Mouse (Mus musculus) heart, embryonic 11.5 days (tissue): ENCODE data around the gene Ppp1r13b. TPM values are rescaled to one million over a fixed set of nuclear protein-coding genes. Genes with fewer than 3 reads are reported as not detected.

Experiments
- polyA plus RNA-seq: library from polyadenylated mRNA; unstranded; fragments of >200 nt; fragmentation: Nextera tagmentation; extraction: Ambion mirVana; gene quantifications from 2 replicates; pipeline ENCODE4 v1.2.1, GENCODE M21; 2014

Gene Ppp1r13b
- polyA plus RNA-seq, 1 experiment from 2014 or later: 16.5 TPM

Other genes with a start within 250 kb of the Ppp1r13b start
- 454 and 458 TPM in 2 replicates for gene Ckb, start 235.8 kb downstream of the Ppp1r13b start, polyA plus RNA-seq
- 3.4 and 4.6 TPM in 2 replicates for gene Trmt61a, start 230.0 kb downstream of the Ppp1r13b start, polyA plus RNA-seq
- gene Bag5, start 194.9 kb downstream of the Ppp1r13b start, polyA plus RNA-seq: 41.8 and 42.8 TPM in 2 replicates
- 50.0 and 51.3 TPM in 2 replicates for gene Apopt1, start 194.8 kb downstream of the Ppp1r13b start, polyA plus RNA-seq
- 94.9 and 101 TPM in 2 replicates for gene Klc1, start 149.3 kb downstream of the Ppp1r13b start, polyA plus RNA-seq
- 7.9 and 8.8 TPM in 2 replicates for gene Xrcc3, start 94.2 kb downstream of the Ppp1r13b start, polyA plus RNA-seq
- 83.3 and 93.7 TPM in 2 replicates for gene Zfyve21, start 93.9 kb downstream of the Ppp1r13b start, polyA plus RNA-seq
- gene Atp5mpl, start 58.9 kb upstream of the Ppp1r13b start, polyA plus RNA-seq: 1,282 and 1,314 TPM in 2 replicates
- gene Tdrd9, start 63.4 kb upstream of the Ppp1r13b start, polyA plus RNA-seq: 0.23 and 0.31 TPM in 2 replicates
- gene Rd3l, start 73.2 kb upstream of the Ppp1r13b start, polyA plus RNA-seq: 1.2 and 1.5 TPM in 2 replicates
- gene Aspg, start 198.6 kb upstream of the Ppp1r13b start, polyA plus RNA-seq: 0.56 and 1.4 TPM in 2 replicates
- 0.89 and 1.3 TPM in 2 replicates for gene Kif26a, start 238.1 kb upstream of the Ppp1r13b start, polyA plus RNA-seq